Mouse (Mus musculus): ENCODE results near the gene Rps27rt.

DNA sequence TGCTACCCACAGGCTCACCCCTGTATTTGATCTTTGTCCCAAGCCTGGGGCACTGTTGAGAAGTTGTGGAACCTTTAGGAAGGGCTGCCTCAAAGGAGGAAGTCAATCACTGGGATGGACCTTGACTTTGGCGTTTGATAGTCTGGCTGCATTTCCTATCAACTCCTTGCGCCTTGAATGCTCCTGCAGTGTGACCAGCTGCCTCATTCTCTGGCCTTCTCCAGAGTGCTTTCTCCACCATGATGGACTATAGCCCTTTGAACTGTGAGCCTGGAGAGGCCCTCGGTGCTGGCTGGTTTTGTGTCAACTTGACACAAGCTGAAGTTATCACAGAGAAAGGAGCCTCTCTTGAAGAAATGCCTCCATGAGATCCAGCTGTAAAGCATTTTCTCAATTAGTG is 37.9 kb downstream of the Rps27rt start:
- no peak for TF ChIP-seq ZC3H11A (IDR thresholded peaks at IDR 0.05; ENCODE audit: borderline replicate concordance, low read depth, low read length)
- no peak for TF ChIP-seq ZNF384 (IDR thresholded peaks at IDR 0.05; ENCODE audit: low read depth, low read length)
- no peak for TF ChIP-seq MAFK (IDR thresholded peaks at IDR 0.05; ENCODE audit: insufficient read depth, low read depth, low read length)
- no peak for TF ChIP-seq HCFC1 (IDR thresholded peaks at IDR 0.05; ENCODE audit: borderline replicate concordance, insufficient read depth, low read length)
